In genomic region chr12:102443676-102444075, GRCm38 (mm10) we compare ENCODE assay signal across 21 mouse cellular contexts.
"Had no signal": no experiment of that assay in that cellular context is flagged by ENCODE, and none has a peak within 500 bp of the region (broad histone marks: within the 10 kb centered on the region; RNA-seq: fewer than 3 reads in every experiment).

No protein-coding gene starts in this region.

- DNase-seq: kidney, adult 2 months; kidney, postnatal 25 days; lung, adult 18-20 months; lung, postnatal 10 days; lung, postnatal 4 days; midbrain, embryonic 14.5 days; right cerebral cortex, adult 18-20 months; right cerebral cortex, postnatal 14 days; right cerebral cortex, postnatal 4 days; spleen, adult 18-20 months; thymus, postnatal 25 days had no signal

- H3K27ac ChIP-seq: kidney, postnatal 0 days; limb, embryonic 15.5 days; liver, embryonic 12.5 days; liver, embryonic 15.5 days; lung, embryonic 15.5 days; midbrain, embryonic 10.5 days; neural tube, embryonic 12.5 days; neural tube, embryonic 15.5 days; stomach, embryonic 15.5 days had no signal

- H3K9me3 ChIP-seq: limb, embryonic 15.5 days; liver, embryonic 12.5 days; liver, embryonic 15.5 days; lung, embryonic 15.5 days; midbrain, embryonic 10.5 days; neural tube, embryonic 12.5 days; neural tube, embryonic 15.5 days; stomach, embryonic 15.5 days had no signal

- H3K4me2 ChIP-seq: limb, embryonic 15.5 days; liver, embryonic 12.5 days; liver, embryonic 15.5 days; lung, embryonic 15.5 days; neural tube, embryonic 12.5 days; neural tube, embryonic 15.5 days; stomach, embryonic 15.5 days had no signal

- H3K4me3 ChIP-seq: limb, embryonic 15.5 days; liver, embryonic 12.5 days; liver, embryonic 15.5 days; lung, embryonic 15.5 days; midbrain, embryonic 10.5 days; neural tube, embryonic 12.5 days; neural tube, embryonic 15.5 days; stomach, embryonic 15.5 days had no signal

- ATAC-seq: intestine, postnatal 0 days; liver, embryonic 12.5 days had no signal

- H3K27me3 ChIP-seq: limb, embryonic 15.5 days; lung, embryonic 15.5 days; neural tube, embryonic 12.5 days; neural tube, embryonic 15.5 days; stomach, embryonic 15.5 days had no signal

- H3K36me3 ChIP-seq: limb, embryonic 15.5 days; liver, embryonic 12.5 days; liver, embryonic 15.5 days; lung, embryonic 15.5 days; midbrain, embryonic 10.5 days; neural tube, embryonic 12.5 days; neural tube, embryonic 15.5 days; stomach, embryonic 15.5 days had no signal

- H3K9ac ChIP-seq: limb, embryonic 15.5 days; liver, embryonic 12.5 days; liver, embryonic 15.5 days; lung, embryonic 15.5 days; neural tube, embryonic 12.5 days; neural tube, embryonic 15.5 days; stomach, embryonic 15.5 days had no signal
